Mouse (Mus musculus) brain, adult 2 months (tissue): ENCODE data around the gene 1700017B05Rik.
"Not testable (repeated sequence)": the region's sequence is repeated elsewhere in the genome, so short reads cannot be mapped to it uniquely, and the experiment has no call there.

Experiments used
- DNase-seq: peaks from one replicate; pipeline ENCODE4 v3.0.0; 2011; ENCODE audit warnings: low read depth, low spot score

The 1700017B05Rik gene

DNA sequence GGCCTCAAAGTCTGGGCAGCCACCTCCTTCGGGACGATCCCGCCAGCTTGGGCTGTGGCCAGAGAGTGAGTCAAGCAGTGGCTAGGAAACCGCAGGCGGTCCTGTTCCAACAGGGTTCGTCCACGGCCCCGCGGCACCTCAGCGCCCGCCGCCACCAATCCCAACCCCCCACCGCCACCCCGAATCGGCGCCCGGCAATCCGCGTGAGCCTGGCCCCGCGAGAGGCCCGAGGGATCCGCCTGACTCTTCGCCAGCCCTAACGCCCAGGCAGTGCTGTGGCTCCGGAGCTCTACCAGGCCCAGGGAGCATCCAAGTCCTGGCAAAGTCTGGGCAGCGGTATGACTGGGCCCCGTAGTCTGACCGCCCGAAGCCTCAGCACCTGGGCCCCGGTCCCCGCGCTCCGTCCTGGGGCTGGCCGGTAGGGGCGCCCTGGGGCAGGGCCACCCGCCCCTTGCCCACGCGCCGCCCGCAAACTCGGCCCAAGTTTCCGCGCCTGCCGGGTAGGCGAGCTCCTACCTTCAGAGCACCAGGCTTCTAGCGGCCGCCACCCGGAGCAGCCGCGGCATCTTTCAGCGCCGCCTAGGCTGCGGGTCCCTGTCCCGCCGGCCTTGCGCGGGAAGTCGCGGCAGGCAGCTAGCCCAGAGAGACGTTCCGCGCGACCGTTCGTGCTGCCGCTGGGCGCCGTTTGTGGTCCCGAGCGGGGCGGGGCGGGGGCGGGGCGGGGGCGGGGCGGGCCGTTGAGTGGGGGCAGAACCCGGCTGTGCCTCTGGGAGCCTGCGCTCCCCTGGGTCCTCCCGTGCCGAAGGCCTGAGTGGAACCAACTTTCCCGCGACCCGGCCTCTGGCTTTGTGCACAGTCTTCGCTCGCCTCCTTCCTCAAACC is at the start of gene 1700017B05Rik:
1700017B05Rik (minus strand) TSS at position 700 of the 882 bp plus-strand sequence.
- peak; percentile 66 for DNase-seq

DNA sequence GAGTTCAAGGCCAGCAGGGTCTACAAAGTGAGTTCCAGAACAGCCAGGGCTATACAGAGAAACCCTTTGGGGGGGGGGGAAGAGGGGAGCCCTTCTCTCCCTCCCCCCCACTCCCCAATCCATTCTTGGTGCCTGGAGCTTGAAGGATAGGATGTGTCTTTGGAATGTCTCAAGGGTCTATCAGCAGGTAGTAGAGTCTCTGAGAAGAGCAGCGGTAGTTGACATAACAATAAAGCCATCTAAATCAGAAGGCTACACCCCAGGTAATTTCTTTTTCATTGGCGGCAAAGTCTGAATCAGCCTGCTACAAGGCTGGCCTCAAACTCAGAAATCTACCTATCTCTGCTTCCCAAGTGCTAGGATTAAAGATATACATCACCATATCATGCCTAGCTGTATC is 48.5 kb upstream of the 1700017B05Rik start:
- no peak for DNase-seq

DNA sequence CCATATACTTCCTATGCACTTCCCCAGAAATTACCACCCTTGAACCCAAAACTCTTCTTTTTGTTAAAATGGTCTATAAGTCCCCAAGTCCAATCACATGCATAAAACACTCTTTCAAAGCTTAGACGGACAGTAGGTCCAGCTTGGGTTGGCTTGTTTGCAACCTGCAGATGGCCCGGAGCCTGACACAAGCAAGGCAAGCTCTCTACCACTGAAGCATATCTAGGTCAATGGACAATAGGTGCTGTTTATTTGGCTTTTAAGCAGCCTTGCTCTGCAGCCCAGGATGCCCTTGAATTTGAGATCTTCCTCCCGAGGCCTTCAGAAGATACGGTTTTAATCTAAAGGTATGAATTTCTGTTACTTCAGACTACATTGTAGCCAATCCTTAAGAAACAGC is 46.9 kb upstream of the 1700017B05Rik start:
- peak; percentile 75 for DNase-seq

DNA sequence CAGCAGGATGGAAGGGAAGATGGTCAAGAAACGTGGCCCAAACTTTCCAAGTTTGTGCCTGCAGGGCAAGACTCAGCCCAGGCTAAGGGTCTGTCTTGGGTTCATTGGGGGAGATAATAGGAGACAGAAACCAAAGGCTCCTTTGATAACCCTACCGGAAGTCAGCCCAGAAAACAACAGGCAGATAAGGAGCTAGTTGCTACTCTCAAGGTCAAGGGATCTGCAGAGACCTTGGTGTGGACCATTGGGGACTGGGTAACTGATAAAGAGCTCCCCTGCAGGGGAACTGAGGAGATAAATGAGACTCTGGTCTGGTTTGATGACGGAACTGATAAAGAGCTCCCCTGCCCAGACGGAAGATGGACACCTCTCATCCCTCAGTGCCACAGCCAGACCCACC is 45.0 kb upstream of the 1700017B05Rik start:
- DNase-seq: no peak

DNA sequence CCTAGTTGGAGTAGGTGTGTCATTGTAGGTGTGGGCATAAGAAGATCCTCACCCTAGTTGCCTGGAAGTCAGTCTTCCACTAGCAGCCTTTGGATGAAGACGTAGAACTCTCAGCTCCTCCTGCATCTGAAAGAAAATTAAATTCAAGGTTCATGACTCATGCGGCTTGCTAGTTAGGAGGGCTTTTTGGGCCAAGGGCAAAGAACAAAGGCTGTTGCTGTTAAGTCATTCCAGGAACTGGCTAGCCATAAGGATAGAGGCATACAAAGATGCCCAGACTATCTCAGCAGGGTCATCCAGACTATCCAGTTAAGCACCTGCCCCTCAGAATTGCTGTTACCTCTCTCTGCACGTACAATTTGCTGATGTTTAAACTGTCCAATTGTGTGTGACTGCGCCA is 42.3 kb upstream of the 1700017B05Rik start:
- not testable (repeated sequence) for DNase-seq

DNA sequence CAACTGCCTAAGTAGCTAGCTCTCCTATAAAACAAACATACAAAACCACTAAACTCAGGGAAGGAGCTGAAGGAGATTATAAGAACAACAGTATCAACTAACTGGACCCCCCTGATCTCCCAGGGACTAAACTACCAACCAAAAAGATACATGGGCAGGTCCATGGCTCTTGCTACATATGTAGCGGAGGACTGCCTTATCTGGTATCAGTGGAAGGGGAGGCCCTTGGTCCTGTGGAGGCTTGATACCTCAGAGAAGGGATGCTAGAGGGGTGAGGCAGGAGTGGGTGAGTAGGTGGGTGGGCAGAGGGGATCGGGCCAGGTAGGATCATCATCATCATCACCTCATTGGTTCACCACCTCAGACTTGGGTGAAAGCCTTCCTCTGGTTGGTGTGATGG is 41.8 kb upstream of the 1700017B05Rik start:
- DNase-seq: no peak

DNA sequence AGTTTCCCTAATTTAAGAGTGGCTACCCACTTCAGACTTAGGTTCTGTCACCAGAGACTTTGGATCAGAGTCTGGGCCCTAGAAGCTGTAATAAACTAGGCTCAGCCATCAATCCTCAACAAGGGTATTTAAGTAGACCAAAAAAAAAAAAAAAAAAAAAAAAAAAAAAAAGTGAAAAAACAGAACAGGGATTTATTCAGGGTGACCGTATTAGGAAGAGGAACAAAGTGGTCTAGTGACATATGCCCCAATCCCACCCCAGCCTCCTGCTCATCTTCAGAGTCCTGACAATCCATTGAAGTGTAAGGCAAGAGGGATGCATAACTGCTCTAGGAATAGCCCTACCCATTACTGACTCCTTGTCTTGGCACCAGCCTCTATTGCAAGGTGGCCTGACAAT is 40.9 kb upstream of the 1700017B05Rik start:
- DNase-seq: no peak

DNA sequence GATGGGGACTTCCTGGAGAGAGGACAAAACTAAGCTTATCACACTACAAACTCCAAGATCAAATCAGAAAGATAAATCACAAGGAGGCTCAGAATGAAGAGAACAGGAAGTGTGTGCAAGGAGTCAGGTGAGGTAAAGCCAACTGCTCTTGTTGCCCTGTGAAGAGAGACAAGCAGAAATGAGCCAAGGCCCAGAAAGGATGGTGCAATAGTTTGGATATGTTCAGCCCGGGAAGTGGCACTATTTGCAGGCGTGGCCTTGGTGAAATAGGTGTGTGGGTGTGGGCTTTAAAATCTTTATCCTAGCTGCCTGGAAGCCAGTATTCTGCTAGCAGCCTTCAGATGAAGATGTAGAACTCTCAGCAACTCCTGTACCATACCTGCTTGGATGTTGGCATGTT is 38.4 kb upstream of the 1700017B05Rik start:
- DNase-seq: no peak

DNA sequence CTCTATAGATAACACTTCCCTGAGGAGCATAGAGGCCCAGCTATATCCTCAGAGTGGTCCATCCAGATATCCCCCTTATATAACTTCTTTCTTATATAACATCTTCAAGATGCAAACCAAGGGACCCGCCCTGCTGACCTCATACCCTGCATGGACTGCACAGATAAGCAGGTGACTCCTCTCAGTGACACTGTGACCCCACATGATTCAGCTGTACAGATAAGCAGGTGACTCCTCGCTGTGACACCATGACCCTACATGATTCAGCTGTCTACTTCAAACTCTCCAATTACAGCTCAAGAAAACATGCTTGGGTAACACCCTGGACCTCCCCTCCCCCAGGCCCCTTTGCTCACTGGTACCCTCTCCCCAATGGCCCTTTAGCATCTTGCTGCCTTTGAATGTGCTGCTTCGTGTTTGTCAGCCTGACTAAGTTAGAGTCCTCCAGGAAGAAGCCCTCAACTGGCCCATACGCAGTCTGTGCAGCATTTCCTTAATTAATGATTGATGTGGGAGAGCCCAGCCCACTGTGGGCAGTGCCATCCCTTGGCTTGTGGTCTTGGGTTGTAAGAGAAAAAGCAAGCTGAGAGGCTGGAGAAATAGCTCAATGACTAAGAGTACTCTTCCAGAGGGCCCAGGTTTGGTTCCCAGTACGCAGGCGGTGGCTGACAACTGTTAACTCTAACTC is 37.5 kb upstream of the 1700017B05Rik start:
- DNase-seq: no peak

DNA sequence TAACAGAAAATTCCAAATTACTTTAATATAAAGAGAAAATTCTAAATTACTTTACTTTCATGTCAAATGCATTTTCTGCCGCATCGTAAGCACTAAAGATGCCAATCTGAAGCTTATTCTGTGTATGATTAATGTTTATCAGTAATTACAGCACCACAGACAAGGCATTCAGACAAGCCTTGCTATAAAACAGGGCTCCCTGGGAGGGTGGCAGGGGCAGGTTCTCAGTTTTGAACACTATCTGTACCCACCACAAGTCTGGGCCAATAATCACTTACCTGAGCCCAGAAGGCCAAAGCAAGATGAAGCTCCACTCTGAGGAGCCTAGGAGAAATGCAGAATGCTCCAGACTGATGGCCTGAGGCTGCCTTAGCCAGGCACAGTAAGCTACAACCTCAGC is 35.5 kb upstream of the 1700017B05Rik start:
- no peak for DNase-seq

DNA sequence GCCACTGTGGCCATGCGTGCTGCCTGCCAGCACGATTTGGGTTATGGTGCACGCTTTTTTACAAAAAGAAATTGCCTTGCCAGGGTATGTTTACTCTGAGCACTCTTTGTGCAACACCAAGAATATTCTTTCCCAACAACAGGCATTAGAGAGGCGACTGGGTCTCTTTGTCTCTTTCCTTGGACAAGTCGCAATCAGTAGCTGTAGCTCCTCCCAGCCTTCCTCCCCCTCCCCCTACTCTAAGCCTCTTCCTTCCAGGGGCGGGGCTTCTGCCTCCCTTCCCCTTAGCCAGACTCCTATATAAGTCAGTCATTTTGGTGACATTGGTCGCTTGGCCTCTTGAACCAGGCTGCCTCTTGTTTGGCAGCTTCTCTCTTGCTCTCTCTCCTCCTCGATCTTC is 33.9 kb upstream of the 1700017B05Rik start:
- DNase-seq: no peak

DNA sequence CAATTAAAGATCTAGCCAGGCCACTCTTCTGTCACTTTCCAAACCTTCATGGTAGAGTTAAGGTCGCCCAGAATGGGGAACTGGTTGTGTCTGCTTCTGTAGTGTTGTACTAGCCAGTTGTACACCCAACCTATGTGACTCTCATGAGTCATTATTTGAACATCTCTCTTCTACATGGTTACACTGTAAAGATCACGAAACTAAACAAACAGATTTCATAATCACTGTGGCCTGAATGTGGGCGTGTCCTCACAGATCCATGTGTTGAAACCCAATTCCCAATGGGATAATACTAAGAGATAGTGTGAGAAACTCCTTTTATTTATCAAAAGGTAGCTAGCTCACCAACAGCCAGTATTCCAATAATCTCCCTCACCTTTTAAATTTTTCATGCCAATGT is 33.3 kb upstream of the 1700017B05Rik start:
- no peak for DNase-seq

DNA sequence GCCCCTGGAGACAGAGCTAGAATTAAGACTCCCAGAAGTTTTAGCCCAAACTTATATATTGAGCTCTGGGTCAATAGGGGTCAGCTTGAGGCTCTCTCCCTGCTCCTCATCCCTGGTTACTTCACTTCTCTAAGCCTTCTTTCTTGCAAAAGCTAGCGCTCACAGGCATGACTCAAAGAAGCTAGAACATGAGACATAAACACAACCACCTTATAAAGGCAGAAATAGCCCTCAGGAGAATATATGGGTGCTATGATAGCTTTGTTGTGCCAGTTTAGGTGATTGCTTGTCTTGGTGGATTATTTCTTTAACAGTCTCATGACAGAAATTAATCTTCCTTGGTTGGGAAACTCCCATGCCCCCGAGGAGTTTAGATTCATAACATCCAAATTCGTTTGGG is 32.5 kb upstream of the 1700017B05Rik start:
- DNase-seq: no peak

DNA sequence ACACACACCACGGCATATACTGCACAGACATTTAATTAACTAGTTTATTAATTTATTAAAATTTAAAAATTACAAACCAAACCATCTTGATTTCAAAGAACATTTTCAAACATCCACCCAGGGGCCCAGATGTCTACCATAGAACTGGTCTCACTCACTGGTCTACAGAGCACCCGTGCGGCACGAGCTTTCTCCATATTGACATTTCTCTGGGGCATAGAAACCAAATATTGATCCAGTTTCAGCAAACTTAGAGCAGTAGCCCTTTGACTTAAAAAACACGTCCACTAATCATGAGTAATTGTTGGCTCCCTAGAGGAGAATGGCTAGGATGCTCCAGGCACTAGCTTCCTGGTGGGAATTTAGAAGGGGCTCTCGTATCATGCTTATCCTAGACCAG is 24.8 kb upstream of the 1700017B05Rik start:
- no peak for DNase-seq

DNA sequence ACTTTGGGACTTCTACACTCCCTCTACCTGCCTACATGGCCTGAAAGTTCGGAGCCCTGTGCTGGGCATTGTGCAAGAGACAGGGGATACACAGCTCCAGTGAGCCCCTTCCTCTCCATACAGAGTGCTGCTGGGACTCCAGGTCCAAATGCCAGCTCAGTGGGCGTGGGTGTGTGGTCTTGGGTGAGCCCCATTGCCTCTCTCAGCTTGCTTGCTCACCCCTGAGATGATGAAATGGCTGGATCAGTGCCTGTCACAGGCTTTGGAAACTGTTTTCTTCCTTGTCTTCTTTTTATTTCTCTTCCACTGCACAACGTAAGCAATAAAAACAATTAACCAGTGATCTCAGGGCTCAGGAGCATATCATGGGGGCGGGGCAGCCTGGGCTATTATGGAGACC is 20.9 kb upstream of the 1700017B05Rik start:
- DNase-seq: no peak

DNA sequence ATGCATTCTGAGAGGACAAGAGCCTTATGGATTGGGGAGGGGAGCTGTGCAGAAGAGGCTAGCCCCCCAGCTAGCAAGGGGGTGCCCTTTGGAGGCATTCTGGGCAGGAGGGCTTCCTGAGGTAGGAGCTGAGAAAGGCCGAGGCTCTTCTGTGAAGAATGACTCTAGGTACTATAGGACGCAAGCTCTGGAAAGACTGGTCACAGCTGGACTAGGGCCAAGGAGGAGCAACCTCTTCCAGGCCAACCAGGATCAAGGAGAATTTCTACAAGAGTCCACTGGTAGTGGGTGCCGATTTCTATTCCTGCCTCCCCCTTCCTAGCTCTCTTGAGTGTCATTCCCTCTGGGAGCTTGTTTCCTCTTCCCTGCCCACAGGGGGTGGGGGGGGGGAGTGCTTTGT is 20.3 kb upstream of the 1700017B05Rik start:
- DNase-seq: no peak

DNA sequence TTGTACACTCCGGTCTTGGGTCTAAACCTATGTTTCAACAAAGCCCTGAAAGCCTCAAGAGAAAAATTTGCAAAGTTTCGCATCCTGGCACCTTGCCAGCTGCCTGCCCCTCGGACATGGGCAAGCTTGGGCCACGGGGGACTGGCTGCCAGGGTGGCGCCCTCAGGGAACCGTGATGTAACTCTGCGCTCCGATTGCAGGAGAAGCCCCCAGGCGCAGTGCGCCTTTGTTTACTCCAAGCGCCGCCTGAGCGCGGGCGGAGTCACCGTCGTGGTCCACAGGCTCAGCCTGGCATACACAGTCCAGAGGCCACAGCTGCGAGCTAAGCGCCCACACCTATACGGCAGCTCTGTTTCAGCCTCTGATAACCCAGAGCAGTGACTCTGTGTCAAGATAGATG is 19.1 kb upstream of the 1700017B05Rik start:
- DNase-seq: no peak

DNA sequence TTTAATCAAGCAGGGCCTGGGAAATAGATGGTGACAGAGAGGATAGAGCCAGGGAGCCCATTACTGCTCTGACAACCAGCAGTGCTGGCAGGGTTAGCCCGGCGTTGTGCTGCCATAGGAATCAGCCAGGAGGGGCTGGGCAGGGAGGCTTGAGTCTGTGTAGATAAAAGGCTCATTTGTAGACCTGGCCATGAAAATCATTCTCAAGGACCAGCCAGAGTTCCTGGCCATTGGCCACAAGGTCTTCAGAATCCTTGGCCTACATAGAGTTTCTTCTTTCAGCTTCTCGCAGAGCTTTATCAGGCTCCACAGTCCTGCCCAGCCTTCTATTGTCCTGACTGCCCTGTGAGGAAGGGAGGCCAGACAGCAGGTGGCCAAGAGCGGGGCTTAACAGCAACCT is 17.0 kb upstream of the 1700017B05Rik start:
- no peak for DNase-seq

DNA sequence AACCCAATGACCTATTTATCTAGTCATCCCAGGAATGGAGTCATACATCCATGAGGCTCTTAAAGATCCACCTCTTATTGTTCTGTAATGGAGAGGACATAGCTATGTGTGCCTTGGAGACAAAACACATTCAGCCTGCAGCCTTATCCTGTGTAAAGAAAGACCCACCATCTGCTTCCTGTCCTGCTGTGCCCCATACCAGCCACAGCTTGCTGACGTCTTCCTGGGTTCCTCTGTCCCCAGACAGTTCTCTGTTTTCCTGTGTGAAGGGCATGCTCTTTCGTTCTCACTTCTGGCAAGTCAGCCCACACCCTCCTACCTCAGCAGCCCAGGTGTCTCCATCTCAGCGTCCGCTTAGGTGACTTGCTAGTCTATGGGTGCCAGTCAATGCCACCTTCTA is 15.9 kb upstream of the 1700017B05Rik start:
- DNase-seq: peak; percentile 40

DNA sequence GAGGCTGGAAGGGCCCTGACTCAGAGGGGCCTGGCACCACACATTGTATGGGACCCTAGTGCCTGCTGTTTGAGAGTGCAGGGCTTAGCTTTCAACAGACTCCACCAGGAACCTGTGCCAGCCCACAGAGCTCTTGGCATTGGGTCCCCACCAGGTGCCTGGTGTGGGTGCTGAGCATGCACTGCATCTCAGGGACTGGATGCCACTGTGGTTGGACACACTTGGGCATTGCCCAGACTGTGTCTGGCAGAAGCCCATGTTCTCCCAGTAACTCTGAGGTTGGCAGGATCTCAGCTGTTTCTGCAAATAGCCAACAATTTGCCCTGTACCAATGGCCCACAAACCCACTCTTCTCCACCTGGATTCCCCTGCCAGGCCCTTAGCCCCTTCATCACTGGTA is 13.9 kb upstream of the 1700017B05Rik start:
- peak; percentile 49 for DNase-seq

DNA sequence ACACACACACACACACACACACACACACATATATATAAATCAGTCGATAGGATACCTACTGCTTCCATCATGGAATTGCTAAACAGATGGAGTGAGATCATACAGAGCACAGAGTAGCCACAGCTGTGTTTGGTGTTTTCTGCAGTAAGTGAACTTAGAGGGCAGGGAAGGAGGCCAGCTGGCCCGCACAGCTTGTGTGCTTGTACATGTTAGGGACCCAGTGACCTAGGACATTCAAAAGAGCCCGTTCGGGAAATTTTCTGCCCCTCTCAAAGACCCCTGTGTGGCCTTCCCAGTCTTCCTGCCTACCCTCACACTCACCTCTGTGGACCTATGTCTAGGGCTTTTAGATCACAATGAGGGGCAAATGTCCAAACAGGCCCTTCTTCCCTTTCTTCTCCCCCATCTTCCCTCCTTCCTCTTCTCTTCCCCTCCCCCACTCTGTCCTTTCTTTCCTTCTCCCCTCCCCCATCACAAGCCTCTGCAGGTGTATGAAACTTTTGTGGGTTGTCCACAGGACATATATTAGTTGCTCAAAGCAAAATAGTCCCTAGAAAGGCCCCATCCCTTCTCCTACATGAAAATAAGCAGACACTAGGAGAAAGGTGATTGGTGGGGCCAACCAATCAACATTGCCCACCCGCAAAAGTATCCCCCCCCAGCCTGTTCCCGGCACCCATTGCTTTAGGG is 11.5 kb upstream of the 1700017B05Rik start:
- no peak for DNase-seq
